Mouse (Mus musculus) common myeloid progenitor, adult 5-6 weeks (primary cell): ENCODE measurements at regions not wholly inside any gene's neighbourhood (a gene's known extent, or its start where the extent isn't known, plus 50 kb on each side); places are given as distances from the start of the nearest gene placed in this dataset.

ENCODE experiments used
- ATAC-seq: replicated peaks from 2 replicates; pipeline ENCODE4 v1.8.0; 2016; ENCODE audit warnings: low read depth, mild to moderate bottlenecking, moderate TSS enrichment, inconsistent platforms; ENCODE audit not compliant: poor library complexity, severe bottlenecking

- no peak for ATAC-seq
Observed at GRCm38 (mm10) chr13:107246956-107247751, 225.2 kb upstream of the Kif2a start.

GRCm38 (mm10) chr13:107244173-107244572 lies 222.2 kb upstream of the Kif2a start:
- no peak for ATAC-seq

DNA sequence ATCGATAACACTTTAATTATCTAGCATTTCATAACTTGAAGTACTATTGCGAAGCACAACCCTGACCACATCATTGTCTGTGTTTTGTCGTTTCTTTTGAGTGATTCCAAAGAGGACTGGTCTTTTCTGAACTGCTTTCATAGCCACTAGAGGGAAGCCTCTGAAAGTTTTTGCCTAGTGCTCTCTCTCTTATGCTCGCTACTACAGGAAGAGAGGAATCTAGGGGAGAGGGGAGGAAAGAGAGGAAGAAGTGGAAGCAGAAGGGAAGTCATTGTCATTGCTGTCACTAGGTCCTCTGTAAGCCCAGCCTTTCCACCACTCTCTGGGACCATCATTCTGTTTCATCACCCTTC lies 217.1 kb upstream of the Kif2a start:
- no peak for ATAC-seq

- no peak for ATAC-seq
Observed at GRCm38 (mm10) chr13:107238364-107239034, 216.6 kb upstream of the Kif2a start.

DNA sequence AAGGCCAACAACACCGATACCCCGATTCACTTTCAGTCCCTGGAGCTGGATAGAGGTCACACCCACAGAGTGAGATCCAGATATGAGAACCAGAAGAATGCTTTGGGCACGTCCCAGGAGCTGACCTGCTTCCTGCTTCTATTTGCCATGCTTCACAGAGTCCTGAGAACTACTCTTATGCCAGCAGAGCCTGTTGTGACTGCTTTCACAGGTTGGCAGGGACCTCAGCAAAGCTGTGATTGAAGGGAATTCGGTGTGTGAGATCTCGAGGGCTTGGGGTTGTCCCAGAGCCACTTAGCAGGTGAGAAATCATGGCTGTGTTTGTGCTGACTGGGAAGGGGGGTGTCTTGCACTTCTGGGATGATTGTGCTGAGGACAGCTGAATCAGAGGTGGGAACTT lies 197.5 kb upstream of the Kif2a start:
- no peak for ATAC-seq

DNA sequence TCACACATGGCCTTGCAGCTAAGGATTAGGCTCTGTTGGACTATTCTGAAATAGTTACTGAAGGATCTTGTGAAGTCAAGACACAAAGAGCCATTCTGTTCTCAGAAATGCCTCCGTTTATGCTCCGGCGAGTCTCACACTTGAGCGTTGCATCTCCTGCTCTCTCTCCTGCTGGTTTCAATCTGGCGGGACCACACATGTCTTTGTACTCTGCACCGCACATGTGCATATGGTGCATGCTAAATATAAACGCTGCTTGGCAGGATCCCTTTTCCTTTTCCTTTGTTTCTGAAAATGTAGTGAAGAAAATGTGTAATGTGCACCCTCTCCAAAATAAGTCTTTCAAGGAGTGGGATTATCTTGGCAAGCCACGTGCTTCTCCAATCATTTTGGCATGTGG lies 196.4 kb upstream of the Kif2a start:
- ATAC-seq, result no peak

- ATAC-seq, result no peak
Observed at GRCm38 (mm10) chr13:107217825-107218224, 195.9 kb upstream of the Kif2a start.

DNA sequence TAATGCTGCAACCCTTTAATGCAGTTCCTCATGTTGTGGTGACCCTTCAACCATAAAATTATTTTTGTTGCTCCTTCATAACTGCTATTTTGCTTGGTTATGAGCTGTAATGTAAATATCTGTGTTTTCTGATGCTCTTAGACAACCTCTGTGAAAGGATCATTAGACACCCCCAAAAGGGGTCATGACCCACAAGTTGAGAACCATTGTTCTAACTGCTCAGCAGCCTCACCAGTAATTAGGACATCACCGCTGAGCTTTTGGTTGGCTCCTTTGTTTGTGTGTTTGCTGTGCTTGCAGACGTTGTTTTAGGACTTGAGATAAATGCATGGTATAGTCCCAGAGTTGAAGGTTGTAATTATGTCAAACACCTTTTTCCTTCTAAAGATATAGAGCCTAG lies 191.4 kb upstream of the Kif2a start:
- no peak for ATAC-seq

- no peak for ATAC-seq
Observed at GRCm38 (mm10) chr13:107210676-107211075, 188.8 kb upstream of the Kif2a start.

- ATAC-seq, result no peak
Observed at GRCm38 (mm10) chr13:107207354-107208181, 185.6 kb upstream of the Kif2a start.

DNA sequence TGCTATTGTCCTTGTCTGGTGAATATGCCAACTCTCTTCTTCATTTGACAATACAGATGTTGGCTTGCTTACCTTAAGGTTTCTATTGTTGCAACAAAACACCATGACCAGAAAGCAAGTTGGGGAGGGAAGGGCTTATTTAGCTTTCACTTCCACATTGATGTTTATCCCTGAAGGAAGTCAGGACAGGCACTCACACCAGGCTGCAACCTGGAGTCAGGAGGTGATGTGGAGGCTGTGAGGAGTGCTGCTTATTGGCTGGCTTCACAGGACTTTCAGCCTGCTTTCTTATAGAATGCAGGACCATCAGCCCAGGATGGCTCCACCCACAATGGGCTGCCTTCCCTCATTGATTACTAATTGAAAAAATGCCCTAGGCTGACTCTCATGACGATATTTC lies 177.9 kb upstream of the Kif2a start:
- no peak for ATAC-seq

DNA sequence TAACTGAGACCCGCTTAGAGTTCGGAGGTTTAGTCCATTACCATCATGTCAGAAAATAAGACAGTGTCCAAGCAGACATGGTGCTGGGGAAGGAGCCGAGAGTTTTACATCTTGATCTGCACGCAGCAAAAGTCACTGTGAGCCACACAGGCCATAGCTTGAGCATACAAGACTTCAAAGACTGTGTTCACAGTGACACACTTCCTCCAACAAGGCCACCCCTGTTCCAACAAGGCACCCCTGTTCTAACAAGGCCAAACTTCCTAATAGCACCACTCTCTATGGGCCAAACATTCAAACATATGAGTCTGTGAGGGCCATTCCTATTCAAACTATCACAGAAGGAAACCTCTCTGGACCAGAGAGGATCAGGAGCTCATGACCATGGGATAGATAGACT lies 171.5 kb upstream of the Kif2a start:
- no peak for ATAC-seq

- no peak for ATAC-seq
Observed at GRCm38 (mm10) chr13:107187258-107187878, 165.4 kb upstream of the Kif2a start.

DNA sequence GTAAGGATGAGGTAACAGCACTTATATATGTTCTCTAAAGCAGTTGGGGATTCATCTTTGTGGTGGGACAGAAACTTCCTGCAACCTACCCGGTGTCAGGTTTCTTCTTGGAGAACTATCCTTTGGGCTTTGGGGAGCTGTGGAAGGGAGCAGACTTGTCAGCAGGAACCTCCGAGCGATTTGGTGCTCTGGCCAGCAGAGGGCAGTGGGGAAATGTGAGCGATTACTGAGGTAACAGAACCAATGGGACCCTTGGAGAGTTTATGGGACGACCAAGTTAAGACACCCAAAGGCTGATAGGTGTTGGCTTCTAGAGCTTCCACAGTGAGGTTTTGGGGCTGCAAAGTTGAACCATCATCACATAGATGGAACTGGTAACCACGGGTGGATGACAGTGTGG lies 160.6 kb upstream of the Kif2a start:
- ATAC-seq, result peak; percentile 89

GRCm38 (mm10) chr13:107179551-107179950 lies 157.6 kb upstream of the Kif2a start:
- ATAC-seq, result no peak

GRCm38 (mm10) chr13:107177595-107177994 lies 155.7 kb upstream of the Kif2a start:
- ATAC-seq, result no peak

GRCm38 (mm10) chr13:107175891-107176290 lies 154.0 kb upstream of the Kif2a start:
- no peak for ATAC-seq

- ATAC-seq, result peak; percentile 98
Observed at GRCm38 (mm10) chr13:107168599-107169149, 146.7 kb upstream of the Kif2a start.

GRCm38 (mm10) chr13:107167856-107168598 lies 146.1 kb upstream of the Kif2a start:
- peak; percentile 36 for ATAC-seq

DNA sequence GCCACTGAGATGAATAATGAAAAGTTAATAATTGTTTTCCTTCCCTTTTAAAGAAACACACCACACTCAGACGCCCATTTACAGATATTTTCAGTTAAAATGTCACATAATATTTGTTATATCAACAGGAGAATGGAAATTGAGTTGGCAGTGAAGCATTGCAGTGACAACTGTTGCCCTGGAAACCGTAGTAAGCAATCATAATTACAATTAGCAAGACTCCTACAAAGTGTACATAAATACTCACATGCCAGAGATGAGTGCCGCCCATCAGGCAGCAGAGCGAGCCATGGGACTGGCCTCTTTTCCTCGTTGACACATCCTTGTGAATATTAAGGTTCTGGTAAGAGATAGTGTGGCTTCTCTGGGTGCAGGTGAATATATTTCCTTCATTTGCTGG lies 129.6 kb upstream of the Kif2a start:
- ATAC-seq, result no peak
